In the genomic region with DNA sequence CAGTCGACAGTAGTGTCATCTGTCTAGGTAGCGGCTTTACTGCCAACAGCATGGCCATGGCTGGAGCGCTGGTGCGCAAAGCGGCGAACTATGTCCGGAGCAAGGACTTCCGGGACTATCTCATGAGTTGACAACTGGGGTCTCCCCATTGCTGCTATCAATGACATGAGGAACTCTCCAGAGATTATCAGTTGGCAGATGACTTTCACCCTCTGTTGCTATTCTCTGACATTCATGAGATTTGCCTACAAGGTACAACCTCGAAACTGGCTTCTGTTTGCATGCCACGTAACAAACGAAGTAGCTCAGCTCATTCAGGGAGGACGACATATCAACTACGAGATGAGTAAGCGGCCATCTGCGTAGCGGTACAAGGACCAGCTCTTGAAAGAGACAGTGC, we compare ENCODE assay signal across 25 mouse cellular contexts.
"Had no signal": no experiment of that assay in that cellular context is flagged by ENCODE, and none has a peak within 500 bp of the region (broad histone marks: within the 10 kb centered on the region; RNA-seq: fewer than 3 reads in every experiment).

No protein-coding gene starts in this region.

- H3K36me3 ChIP-seq: embryonic facial prominence, embryonic 10.5 days; embryonic facial prominence, embryonic 12.5 days; embryonic facial prominence, embryonic 13.5 days; embryonic facial prominence, embryonic 15.5 days; forebrain, embryonic 10.5 days; forebrain, embryonic 12.5 days; forebrain, embryonic 15.5 days had no signal

- H3K4me3 ChIP-seq: embryonic facial prominence, embryonic 10.5 days; embryonic facial prominence, embryonic 12.5 days; embryonic facial prominence, embryonic 13.5 days; embryonic facial prominence, embryonic 15.5 days; erythroblast, embryonic 14.5 days; forebrain, embryonic 10.5 days; forebrain, embryonic 12.5 days; forebrain, embryonic 13.5 days; forebrain, embryonic 15.5 days; gastrocnemius, adult 2 months; heart, adult 2 months had no signal

- DNase-seq: cerebellum, adult 8-10 months; cerebellum, adult 9-10 months; cerebellum, adult 9-11 months; cerebellum, postnatal 10 days; cerebellum, postnatal 14 days; cerebellum, postnatal 25 days; cerebellum, postnatal 36 days; embryo, embryonic 11 days; forebrain, postnatal 0 days; gastrocnemius, adult 2 months; gastrocnemius, postnatal 10 days; gastrocnemius, postnatal 14 days; gastrocnemius, postnatal 25 days; gastrocnemius, postnatal 36 days; heart, adult 18-20 months; heart, adult 2 months had no signal

- H3K4me1 ChIP-seq: embryonic facial prominence, embryonic 12.5 days; embryonic facial prominence, embryonic 13.5 days; embryonic facial prominence, embryonic 15.5 days; forebrain, embryonic 10.5 days; forebrain, embryonic 12.5 days; forebrain, embryonic 13.5 days; forebrain, embryonic 15.5 days had no signal

- H3K9ac ChIP-seq: embryonic facial prominence, embryonic 12.5 days; embryonic facial prominence, embryonic 13.5 days; embryonic facial prominence, embryonic 15.5 days; forebrain, embryonic 12.5 days; forebrain, embryonic 13.5 days; forebrain, embryonic 15.5 days; forebrain, postnatal 0 days had no signal

- H3K4me2 ChIP-seq: embryonic facial prominence, embryonic 12.5 days; embryonic facial prominence, embryonic 13.5 days; embryonic facial prominence, embryonic 15.5 days; forebrain, embryonic 12.5 days; forebrain, embryonic 13.5 days; forebrain, embryonic 15.5 days had no signal

- H3K27ac ChIP-seq: embryonic facial prominence, embryonic 10.5 days; embryonic facial prominence, embryonic 12.5 days; embryonic facial prominence, embryonic 13.5 days; embryonic facial prominence, embryonic 15.5 days; forebrain, embryonic 10.5 days; forebrain, embryonic 12.5 days; forebrain, embryonic 13.5 days; forebrain, embryonic 15.5 days; gastrocnemius, adult 2 months; heart, adult 2 months had no signal

- H3K27me3 ChIP-seq: embryonic facial prominence, embryonic 12.5 days; embryonic facial prominence, embryonic 13.5 days; embryonic facial prominence, embryonic 15.5 days; forebrain, embryonic 12.5 days; forebrain, embryonic 13.5 days; forebrain, embryonic 15.5 days had no signal

- H3K9me3 ChIP-seq: embryonic facial prominence, embryonic 10.5 days; embryonic facial prominence, embryonic 12.5 days; embryonic facial prominence, embryonic 13.5 days; embryonic facial prominence, embryonic 15.5 days; forebrain, embryonic 10.5 days; forebrain, embryonic 12.5 days; forebrain, embryonic 13.5 days; forebrain, embryonic 15.5 days had no signal
